Mouse (Mus musculus): ENCODE data around the gene Akna.

The Akna gene

DNA sequence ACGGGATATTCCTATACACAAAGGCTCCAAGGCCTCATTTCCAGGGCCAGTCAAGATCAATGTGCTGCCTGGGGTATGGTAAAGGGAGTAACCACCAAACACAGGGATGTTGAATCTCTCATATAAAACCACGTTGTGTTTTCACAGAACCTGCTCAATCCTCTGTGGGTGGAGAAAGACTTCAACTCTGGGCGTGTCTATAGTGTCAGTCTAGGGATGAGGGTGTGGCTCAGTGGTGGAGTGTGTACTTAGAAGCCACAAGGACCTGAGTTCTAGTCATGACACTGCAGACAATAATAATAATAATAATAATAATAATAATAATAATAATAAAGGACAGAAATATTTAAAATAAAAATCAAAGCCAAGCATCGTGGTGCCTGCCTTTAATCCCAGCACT is 18.9 kb downstream of the Akna start:
- DNase-seq (ENCODE audit: low spot score in 2 of 2) = no peak

DNA sequence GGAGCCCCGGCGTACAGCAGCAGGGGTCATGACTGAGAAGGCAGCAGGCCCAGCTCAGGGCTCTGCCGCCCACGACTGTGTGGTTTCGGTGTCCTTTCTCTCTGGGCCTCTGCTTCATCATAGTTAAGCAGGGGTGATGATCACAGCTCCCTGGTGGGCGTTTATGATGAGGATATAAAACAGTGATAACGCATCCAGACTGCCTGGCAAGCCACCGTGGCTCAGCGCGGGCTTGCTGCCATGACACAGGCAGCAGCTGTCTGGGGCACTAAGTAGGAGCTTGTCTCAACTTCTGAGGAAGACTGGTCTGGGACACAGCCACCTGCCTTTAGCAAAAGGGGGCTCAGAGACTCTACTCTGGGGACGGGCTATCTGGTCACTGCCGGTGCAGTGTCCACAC is 19.7 kb downstream of the Akna start:
- no peak for DNase-seq (ENCODE audit: low spot score in 2 of 2)

DNA sequence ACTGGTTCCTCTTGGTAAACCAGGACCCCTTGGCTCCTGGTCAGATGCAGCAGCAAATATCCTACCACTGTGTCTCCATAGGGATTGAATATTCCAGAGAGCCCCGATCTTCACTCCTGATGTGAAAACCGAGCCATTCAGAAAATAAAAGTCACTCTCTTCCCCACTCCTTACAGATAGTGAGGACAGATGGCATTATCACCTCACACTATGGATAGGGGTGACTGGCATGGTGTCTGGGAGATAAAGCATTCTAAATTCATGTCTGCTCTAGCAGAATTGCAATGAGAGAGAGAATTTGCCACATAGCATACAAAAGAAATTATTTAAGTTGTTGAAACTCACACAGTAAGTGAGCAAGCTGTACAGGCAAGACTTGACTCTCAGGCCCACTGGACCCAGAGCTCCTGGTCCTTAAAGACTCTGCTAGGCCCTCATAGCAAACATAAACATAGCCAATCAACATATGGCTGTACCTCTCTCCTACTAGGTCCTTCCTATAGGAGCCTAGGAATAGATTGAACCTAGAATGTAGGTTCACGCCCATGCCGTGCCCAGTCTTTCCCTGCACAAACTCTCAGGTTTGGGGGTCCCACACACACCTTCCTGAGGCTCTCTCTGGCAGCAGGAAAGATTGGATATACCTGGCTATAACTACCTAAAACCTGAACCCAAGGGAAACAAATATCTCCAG is 20.3 kb downstream of the Akna start:
- no peak for DNase-seq (ENCODE audit: low spot score in 2 of 2)

DNA sequence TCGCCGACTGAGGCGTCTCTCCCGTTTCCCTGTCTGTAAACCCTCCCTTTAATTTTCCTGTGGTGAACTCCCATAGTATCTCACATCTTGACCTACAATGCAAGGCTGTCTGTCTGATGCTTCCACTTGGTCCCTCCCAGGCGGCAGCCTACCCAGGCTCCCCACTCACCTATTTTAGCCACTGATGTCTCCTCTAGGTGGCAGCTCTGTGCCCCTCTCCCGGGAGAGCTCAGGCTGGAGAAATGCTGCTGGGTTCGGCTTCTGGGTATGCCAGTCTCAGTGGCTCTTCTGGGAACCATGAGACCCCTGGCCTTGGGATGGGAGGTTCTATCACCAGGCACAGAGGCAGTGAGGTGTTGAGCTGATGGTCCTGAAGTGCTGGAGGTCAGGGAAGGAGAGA is 25.7 kb downstream of the Akna start:
- DNase-seq (ENCODE audit: low spot score in 2 of 2) = no peak

DNA sequence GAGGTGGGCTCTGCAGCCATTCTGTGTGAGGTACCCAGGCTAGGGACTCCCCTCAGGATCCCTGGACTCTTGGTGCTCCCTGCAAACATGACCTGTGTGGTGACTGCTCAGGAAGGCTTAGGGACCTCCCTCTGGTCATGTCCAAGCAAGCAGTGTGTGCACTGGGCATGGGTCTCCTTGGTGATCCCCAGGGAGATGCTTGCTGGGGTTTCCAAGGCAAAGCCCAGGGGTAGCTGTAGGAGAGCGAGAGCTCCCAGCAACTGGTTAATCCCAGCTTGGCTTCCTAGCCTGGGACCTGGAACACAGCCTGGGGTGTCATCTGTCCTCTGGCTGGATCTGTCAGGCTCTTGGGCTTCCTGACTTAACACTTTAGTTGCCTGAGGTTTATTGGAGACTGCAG is 27.8 kb downstream of the Akna start:
- DNase-seq (ENCODE audit: low spot score in 2 of 2) = no peak

DNA sequence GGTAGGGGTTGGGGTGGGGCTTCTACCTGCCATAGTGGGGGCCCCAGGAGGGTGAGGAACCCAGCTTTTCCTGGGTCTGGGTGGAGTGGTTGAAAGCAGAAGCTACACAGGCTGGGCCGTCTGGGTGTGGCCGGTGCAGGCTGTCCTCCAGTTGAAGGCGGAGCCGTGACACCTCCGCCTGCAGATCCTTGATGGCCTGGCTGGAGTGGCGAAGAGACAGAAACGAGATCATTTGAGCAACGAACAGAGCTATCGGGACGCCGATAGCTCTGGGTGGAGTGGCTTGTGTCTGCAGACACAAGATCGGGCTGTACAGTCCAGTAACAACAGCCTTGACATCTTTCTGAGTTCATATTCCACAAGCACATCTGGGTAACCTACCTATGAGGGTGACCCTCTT is 28.8 kb downstream of the Akna start:
- peak; percentile 46 to 55 for DNase-seq (ENCODE audit: low spot score in 2 of 2)

DNA sequence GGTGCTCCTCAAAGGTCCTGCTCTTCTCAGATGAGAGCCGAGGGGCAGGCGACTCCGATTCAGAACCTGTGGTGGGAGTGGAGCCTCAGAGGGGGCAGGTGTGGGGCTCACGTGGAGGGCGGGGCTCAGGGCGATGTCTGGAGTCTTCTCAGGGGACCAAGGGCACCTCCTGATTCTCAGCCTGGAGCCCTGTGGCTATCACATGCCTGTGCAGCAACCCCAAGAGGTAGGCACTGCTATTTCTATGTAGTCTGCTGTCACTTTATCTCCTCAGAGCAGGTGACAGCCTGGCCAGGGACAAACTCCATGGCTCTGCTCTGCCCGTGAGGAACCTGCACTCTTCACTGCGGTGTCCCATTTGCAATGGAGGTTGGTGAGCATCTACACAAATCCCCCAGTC is 29.8 kb downstream of the Akna start:
- no peak for DNase-seq (ENCODE audit: low spot score in 2 of 2)

DNA sequence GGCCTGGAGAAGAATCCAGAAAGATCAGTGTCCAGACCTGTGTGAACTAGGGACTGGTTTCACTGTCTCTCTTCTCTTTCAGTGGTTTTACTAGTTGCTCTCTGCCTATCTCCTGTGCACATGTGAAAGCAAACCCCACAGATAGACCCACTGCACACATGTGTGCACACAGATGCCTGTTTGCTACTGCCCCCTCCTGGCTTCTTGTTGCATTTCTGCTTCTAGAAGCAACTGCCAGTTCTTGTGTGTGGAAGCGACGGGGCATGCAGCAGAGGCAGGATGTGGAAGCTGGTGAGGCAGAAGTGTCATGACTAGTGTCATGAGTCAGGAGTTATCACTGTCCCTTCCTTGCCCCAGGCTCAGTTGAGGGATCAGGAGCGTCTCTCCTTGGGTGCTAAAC is 31.3 kb downstream of the Akna start:
- peak in 1 of 2 experiments; percentile 70 for DNase-seq (ENCODE audit: low spot score in 2 of 2)

DNA sequence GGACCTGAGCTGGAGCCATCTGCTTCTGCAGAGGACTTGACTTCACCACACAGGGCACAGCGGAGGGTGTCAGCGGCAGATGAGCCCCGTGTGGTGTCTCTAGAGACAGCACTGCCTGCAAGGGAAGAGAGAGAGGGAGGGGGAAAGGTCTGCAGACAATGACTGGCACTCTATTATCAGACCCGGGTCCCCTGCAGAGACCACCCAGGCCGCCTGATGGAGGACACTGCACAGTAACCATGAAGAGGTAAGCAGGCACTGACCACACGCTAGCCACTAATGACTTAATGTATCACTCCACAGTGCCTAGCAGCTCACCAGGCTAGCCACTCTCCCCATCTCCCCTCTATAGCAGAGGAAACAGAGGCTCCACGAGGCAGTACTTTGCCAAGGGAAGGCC is 32.3 kb downstream of the Akna start:
- DNase-seq (ENCODE audit: low spot score in 2 of 2) = no peak

DNA sequence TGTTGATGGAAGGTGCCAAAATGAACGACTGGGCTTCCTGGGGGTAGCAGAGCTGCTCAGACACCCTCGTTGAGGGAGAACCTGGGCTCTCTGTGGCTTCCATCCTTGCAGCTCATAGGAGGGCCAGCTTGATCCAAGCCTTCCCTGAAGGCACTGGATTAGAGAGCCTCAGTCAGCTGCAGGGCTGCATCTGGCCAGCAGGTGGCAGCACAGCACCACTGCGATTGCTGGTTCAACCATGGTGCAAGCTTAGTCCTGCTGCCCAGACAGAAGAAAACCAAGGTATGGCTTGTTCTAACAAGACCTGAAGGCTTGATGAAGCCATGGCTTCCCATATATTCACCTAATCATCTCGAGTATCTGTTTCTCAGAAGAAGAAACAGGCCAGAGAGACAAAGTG is 34.6 kb downstream of the Akna start:
- DNase-seq (ENCODE audit: low spot score in 2 of 2) = peak; percentile 78 to 90

DNA sequence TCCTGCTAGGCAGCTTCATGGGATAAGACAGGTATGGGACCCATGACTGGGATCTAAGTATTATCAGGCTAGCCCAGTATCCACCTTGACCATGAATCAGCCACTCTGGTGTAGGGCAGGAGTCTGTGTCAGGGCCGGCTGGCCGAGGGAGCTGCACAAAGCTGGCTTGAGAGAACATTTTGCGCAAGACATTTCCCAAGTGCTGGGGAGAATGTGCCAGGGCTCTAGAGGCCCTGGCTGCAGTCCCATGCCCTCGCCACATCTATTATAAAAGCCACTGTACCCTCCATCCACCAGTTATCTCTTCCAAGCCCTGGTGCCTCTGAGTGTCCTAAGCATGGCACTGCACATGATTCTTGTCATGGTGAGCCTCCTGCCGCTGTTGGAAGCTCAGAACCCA is 41.0 kb downstream of the Akna start, which contains the start of gene Orm2:
TSS of gene Orm2 (plus strand) at position 300 of the 400 bp plus-strand sequence.
- DNase-seq (ENCODE audit: low spot score in 2 of 2) = no peak

DNA sequence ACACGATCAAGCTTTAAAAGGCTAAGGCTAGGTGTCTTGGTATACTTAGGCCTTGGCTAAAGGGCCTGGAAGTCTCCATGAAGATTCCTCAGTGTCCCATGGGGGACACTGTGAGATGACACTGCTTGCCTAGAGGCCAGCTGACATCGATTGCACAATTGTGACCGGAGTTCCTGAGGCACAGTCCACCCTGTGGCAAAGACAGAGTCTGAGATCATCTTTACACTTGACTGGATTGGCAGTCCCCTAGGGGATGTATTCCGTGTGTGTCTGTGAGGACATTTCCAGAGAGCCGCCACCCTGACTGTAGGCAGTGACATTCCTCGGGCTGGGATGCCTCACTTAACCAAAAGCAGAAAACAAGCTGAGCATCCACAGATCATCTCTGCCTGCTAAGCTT is 43.3 kb downstream of the Akna start:
- no peak for DNase-seq (ENCODE audit: low spot score in 2 of 2)

DNA sequence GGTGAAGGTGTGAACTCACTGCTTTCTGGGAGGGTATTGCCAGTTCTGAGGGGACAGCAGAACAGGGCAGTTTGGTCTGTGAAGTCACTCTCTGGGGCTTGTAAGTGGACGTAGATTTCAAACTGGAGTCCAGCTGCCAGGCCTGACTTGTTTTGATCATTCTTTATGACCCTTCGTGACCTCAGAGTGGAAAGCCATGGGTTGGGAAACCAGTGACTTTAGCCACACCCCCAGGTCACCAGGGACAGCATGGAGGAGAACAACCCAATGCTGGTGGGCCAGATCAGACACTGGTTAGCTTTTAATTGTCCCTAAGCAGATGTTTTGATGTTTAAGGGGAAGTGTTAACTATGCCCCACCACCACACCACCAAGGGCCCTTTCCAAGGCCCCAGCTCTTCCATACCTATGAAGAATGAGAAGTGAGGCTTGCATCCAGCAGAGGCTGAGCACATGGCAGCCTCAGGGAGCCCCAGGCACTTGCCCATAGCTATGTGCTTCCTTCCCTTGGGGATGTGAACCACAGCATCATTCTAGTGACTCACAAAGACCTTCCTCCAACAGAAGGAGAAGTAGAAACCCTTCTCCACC is 46.1 kb downstream of the Akna start:
- no peak for DNase-seq (ENCODE audit: low spot score in 2 of 2)

DNA sequence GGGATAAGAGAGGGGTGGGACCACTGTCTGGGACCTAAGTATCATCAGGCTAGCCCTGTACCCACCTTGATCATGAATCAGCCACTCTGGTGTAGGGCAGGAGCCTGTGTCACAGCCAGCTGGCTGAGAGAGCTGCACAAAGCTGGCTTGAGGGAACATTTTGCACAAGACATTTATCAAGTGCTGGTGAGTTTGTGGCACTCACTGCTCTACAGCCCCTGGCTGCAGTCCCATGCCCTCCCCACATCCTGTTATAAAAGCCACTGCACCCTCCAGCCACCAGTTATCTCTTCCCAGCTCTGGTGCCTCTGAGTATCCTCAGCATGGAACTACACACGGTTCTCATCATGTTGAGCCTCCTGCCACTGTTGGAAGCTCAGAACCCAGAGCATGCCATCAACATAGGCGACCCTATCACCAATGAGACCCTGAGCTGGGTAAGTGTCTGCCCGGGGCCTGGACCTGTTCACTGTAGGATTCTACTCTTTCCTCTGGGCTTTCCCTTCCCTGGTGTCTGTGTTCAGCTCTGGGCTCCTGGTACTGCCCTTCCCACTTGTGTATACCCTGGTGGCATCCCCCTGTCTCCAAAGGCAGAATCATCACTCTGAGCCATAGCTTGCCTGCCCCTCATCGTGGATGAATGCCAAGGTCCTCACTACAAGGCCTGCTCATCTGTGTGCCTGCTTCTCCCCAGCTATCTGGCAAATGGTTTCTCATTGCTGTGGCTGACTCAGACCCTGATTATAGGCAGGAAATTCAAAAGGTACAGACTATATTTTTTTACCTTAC is 47.1 kb downstream of the Akna start, which contains the start of gene Orm3:
TSS of gene Orm3 (plus strand) at position 286 of the 789 bp plus-strand sequence.
- no peak for DNase-seq (ENCODE audit: low spot score in 2 of 2)

DNA sequence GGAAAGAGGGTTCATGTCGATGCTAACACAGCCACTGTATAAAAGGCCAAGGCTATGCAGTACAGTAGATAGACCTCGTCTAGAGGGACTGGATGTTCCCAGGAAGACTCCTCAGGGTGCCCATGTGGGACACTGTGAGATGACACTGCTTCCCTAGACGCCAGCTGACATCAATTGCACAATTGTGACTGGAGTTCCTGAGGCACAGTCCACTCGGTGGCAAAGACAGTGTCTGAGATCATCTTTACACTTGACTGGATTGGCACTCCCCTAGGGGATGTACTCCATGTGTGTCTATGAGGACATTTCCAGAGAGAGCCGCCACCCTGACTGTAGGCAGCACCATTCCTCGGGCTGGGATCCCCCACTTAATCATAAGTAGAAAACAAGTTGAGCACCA is 54.6 kb downstream of the Akna start:
- no peak for DNase-seq (ENCODE audit: low spot score in 2 of 2)

DNA sequence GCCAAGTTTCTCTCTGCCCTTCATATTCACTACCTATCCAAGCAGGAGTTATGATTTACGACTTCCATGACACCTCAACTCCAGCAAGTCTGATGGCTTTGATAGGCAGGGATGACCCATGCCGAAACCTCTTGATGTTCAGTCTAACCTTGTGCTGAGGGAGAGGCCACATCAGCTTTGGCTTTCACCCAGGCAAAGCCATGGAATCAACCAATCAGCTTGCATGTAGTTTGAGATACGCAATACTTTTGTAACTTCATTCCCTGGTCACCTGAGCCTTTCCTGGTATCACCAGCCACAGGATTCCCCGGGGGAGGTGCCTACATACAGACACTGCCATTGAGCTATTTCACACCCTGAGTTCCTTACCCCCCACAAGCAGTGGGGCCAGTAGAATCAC is 56.5 kb downstream of the Akna start:
- DNase-seq (ENCODE audit: low spot score in 2 of 2) = no peak

DNA sequence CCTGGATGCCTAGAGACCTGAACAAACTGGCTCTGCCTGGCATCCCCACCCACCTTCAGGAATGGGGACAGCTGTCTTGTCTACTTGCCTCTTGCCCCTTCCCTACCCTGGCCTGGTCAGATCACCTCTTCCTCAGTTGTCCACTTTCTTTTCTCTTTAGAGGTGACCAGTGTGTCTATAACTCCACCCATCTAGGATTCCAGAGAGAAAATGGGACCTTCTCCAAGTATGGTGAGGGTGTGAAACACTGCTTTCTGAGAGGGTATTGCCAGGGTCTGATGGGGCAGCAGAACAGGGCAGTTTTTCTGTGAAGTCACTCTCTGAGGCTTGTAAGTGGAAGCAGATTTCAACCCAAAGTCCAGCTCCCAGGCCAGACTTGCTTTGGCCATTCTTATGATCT is 57.9 kb downstream of the Akna start:
- DNase-seq (ENCODE audit: low spot score in 2 of 2) = no peak

DNA sequence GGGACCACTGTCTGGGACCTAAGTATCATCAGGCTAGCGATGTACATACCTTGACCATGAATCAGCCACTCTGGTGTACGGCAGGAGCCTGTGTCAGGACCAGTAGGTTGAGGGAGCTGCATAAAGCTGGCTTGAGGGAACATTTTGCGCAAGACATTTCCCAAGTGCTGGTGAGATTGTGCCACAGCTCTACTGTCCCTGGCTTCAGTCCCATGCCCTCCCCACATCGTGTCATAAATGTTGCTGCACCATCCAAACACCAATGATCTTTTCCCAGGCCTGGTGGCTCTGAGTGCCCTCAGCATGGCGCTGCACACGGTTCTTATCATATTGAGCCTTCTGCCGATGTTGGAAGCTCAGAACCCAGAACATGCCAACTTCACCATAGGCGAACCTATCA is 58.9 kb downstream of the Akna start, which contains the start of gene Orm1:
TSS of gene Orm1 (plus strand) at position 266 of the 400 bp plus-strand sequence.
- no peak for DNase-seq (ENCODE audit: low spot score in 2 of 2)

DNA sequence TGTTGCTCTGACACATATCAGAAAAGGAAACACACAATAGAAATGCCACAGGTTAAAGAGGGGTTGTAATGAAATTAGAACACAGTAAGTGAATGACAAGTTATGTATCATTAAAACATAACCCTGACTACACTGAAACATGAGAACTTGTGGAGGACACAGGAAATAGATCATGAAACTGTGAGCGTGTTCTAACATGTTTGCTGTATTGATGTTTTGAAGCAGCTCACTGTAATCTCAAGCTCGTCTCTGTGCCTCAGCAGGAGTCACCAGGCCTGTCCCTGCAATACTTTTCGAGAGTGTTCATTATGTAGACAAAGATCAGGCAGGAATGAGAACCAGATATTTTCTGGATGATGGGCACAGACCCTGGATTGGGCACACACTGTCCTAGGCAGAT is 59.5 kb downstream of the Akna start:
- DNase-seq (ENCODE audit: low spot score in 2 of 2) = no peak

DNA sequence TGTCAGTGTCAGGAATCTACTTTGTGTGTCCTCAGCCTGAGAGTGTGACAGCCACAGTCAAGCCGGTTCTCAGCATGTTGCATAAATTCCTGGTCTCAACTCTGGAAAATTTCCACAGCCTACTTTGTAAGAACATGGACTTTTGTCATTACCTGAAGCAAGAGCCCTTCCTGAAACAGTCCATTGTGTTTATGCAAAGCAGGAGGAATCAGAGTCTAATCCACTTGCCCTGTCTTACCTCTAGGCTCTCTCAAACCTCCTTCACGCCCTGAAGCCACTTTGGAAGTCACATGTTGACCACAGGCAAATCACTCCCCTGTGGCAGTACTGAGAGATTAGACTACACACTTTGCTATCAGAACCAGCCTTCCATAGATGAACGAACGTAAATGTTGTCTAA is 60.7 kb downstream of the Akna start:
- DNase-seq (ENCODE audit: low spot score in 2 of 2) = no peak

DNA sequence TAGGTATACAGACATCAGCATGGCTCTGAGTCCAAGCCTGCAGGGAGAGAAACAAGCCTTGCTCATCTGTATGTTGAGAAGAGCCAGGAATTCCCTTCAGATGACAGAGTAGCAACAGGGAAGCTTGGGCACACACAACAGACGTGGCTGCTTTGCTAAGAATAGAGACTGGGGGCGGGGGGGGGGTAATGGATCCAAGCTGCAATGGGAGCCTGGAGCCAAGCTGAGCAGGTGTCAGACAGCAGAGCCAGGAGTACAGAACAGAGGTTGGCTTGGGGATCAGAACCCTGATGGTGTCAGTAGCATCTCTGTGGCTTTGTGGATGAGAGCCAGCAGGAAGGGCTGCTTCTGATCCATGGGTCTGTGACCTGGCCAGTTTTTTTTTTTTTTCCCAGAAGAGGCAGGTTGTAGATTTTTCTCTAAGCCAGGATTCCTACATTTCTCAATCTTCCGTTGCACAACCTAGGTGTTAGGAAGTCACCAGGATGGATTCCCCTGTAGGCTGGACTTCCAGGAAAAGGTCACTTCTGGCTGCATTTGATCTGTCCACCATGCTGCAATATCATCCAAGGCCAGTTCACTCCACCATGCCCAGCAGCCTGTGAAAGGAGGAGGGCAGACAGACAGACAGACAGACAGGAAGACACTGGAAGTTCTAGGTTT is 64.6 kb downstream of the Akna start:
- no peak for DNase-seq (ENCODE audit: low spot score in 2 of 2)

DNA sequence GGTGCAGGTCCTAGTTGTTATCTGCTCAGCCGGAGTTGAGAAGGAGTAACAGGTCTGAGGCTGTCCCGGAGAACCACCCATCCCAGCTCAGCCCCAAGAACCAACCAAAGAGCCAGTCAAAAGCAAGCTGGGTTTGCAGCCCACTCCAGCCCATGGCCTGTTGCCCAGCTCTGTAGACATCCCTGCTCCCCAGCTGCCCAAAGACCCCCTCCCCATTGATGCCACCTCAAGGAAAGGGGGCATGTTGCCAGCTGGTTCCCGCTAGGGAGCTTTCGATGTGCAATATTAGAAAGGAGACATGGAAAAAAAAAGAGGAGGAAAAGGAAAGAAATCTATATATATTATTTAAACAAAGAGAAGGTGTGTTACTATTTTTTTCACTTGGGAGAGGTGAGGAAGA is 69.8 kb downstream of the Akna start:
- no peak for DNase-seq (ENCODE audit: low spot score in 2 of 2)
